Mouse (Mus musculus) activated CD4-positive, CD25-positive, alpha-beta regulatory T cell, adult 4 months (primary cell): ENCODE measurements around the gene Dzank1. TPM values are rescaled to one million over a fixed set of nuclear protein-coding genes. Genes with fewer than 3 reads are reported as not detected.

Experiments used
- ATAC-seq: one replicate; pipeline ENCODE4 v1.8.0; 2017
- polyA plus RNA-seq, 2 experiments: library from polyadenylated mRNA; unstranded; fragments of 100-300 nt; shearing (Covaris generic); gene quantifications; one replicate each; pipeline ENCODE4 v1.2.1; 2017

Dzank1 gene
- under 1 TPM in 1 of 2 experiments, not detected in 1; 0.56 TPM for polyA plus RNA-seq

DNA sequence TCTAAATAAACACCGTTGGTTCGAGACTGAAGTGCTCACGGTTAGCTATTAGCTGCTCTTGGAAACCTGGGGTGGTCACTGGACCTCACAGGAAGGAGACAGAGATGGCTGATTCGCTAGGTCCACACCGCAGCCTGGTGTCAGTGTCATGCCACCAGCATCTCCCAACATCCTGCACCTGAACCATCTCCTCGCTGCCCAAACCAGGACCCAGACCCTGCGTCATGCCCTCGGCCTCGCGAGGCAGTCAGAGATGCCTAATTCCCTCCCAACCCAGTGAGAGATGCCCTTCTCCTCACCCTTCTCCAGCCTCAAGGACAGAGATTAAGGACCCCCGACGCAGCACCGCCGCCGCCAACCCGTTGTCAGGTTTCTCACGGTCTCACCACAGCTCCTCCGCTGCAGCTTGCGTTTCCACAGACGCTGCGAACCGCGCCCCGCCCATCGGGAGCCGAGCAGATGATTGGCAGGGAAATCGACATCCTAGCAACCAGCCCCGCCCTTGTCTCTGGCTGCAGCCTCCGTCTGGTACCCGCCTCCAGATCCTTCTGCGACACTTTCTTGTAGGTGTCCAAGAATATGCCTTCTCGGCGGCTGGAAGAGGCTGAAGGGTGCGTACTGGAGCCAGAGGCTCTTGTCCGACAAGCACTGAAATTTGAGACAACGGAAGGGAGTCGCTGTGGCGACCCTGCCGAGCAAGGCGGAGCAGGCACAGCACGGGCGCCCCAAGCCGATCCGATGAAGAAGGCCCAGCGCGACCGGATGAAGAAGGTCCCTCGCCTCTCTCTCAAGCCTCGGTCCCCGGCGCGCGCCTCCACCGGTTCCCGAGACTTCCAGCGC lies at the start of gene Dzank1, which contains the start of gene Polr3f:
Gene Dzank1, minus strand, starts transcription at position 434 of the 840 bp plus-strand sequence.
Gene Polr3f, plus strand, starts transcription at position 738 of the 840 bp plus-strand sequence.
- ATAC-seq = peak; percentile 97

GRCm38 (mm10) chr2:144555820-144556552 lies 28.8 kb upstream of the Dzank1 start, which contains the start of gene Sec23b:
TSS of gene Sec23b (plus strand) at chr2:144556229.
- ATAC-seq = peak; percentile 95

DNA sequence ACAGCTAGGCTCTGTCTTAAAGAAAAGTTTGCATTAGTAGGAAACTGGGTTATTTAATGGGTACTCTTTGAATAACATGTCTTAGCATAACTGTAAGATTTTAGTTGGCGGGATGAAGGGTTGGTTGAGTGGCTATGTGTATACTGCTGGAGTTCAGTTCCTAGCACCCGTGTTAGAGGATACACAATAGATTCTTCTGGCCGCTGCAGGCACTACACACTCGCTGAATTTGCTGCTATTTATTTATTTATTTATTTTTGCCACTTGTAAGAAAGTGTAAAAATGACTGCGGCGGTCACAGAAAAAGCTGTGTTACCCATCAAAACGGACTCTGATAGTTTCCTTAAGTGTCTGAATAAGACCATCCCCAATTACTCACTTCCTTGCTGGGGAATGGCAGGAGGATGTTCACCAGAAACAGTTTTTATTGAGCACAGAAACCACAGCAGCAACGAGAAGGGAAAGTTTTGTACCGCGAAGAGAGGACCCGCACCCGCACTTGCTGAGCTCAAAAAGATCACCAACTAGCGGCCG lies 28.1 kb upstream of the Dzank1 start:
- peak; percentile 15 for ATAC-seq

- ATAC-seq = no peak
These were observed 26.7 kb upstream of the Dzank1 start for GRCm38 (mm10) chr2:144553905-144554304.

DNA sequence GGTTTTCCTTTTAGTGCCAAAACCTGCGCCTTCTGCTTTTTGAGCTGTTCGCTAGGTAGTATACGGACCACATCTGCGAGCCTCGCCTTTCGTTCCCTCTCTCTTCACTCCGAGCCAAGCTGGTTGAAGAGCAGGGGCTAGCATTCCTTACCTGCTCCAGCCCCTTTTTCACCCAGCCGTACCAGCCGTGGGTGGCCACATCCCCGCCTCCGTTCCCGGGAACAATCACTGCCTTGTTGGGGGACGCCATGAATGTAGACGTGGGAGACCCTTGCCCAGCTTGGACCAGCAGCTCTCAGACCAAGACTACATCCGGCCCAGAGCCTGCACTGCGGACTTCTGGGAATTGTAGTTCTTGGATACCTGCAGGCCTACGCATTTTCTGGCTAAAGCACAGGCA lies 23.3 kb upstream of the Dzank1 start, which contains the start of gene Rbbp9:
Gene Rbbp9, minus strand, starts transcription at position 341 of the 400 bp plus-strand sequence.
- ATAC-seq = peak; percentile 82

- no peak for ATAC-seq
These were observed 20.3 kb upstream of the Dzank1 start for GRCm38 (mm10) chr2:144547559-144547958.

DNA sequence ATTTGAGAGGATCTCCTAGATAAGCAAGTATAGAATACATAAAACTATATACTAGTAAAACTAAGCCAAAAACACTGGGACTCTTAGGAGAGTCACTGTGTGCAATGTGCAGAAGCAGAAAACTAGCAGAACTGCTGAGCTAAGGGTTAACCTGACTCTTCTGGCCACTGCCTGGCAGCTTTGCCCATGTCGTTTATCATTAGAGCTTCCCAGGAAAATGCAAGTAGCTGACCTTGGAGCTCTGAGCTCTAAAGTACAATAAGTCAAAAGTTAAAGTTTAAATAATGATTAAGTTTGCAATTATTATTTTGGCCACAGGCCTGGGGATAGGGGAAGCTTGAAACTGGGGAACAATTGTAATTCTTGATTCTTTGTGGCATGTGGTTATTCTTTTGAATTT lies 18.3 kb upstream of the Dzank1 start:
- ATAC-seq = no peak

DNA sequence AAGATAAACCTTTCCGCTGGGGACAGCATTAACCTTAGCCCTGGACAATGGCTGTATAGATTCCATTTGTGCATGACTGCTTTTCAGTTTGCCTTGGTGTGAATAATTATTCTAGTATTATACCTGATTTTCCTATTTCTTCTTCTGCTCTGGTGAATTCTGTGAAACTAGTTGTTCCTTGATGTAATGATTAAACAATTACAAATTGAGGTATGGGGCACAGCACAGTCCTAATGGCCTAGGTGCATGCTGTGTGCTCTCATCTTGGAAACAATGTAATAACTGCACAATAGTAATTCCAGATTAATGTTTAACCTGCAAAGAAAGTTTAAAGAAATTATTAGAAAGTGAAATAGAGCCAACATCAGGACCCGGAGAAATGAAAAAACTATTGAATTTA lies 17.8 kb upstream of the Dzank1 start:
- ATAC-seq = no peak

DNA sequence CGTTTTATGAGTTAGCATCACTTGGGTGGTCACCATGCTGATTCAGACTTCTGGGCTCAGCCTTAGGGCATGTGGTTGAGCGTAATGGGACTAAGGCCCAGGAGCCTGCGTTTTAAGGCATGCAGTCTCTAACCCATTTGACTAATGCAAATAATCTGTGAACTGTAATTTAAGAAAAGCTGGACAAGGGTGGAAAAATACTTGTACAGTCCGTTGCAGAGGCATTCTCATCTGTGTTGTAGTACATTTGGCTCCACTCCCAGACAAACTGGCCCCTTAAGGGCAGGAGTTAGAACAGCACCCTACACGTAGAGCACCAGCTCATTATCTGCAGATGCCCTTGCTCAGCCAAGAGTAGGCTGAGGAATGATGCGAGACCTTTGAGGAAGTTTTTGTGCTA lies 17.4 kb upstream of the Dzank1 start:
- no peak for ATAC-seq

- ATAC-seq = no peak
These were observed 16.5 kb upstream of the Dzank1 start for GRCm38 (mm10) chr2:144543670-144544069.

- peak; percentile 61 for ATAC-seq
These were observed 14.0 kb upstream of the Dzank1 start for GRCm38 (mm10) chr2:144541246-144541645.

DNA sequence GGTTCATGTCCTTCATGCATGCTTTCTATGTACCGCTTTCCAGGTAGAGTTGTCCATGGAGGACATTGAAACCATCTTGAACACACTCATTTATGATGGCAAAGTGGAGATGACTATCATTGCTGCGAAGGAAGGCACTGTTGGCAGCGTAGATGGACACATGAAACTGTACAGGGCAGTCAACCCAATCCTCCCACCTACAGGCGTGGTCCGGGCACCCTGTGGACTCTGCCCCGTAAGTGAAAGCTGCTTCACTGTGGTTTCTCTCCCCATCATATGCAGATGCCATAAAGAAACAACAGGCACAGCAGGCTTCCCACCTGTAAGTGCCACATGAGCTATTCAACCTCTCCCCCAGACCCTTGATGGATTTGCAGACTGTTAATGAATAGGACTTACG lies 9.9 kb upstream of the Dzank1 start:
- ATAC-seq = no peak

GRCm38 (mm10) chr2:144527821-144528174 lies 584 bp upstream of the Dzank1 start:
- ATAC-seq = peak; percentile 15

- no peak for ATAC-seq
These were observed 1.4 kb downstream of the Dzank1 start for GRCm38 (mm10) chr2:144525856-144526255.

GRCm38 (mm10) chr2:144519772-144520171 lies 7.4 kb downstream of the Dzank1 start:
- ATAC-seq = no peak

- no peak for ATAC-seq
These were observed 12.6 kb downstream of the Dzank1 start for GRCm38 (mm10) chr2:144514619-144515018.

- no peak for ATAC-seq
These were observed 25.1 kb downstream of the Dzank1 start for GRCm38 (mm10) chr2:144502134-144502533.

DNA sequence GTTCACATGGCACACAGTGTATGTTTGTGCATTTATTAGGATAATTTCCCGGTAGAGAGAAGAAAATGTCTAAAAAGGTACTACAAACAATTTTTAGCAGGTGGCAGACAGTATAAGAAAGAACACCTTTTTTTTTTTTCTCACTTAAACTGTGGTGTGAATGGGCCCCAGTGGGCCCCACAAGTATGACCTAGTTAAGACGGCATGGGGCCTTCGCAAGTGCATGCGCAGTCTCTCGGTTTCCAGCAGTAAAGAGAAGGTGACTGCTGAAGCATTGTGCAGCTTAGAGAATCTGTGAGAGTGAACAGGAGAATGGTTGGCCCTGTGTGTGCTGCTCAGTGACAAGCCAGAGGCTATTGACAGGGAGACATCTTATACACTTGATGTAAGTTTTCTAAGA lies 37.9 kb downstream of the Dzank1 start:
- no peak for ATAC-seq

GRCm38 (mm10) chr2:144487476-144487875 lies 39.7 kb downstream of the Dzank1 start:
- no peak for ATAC-seq

- no peak for ATAC-seq
These were observed 41.8 kb downstream of the Dzank1 start for GRCm38 (mm10) chr2:144485439-144485838.

DNA sequence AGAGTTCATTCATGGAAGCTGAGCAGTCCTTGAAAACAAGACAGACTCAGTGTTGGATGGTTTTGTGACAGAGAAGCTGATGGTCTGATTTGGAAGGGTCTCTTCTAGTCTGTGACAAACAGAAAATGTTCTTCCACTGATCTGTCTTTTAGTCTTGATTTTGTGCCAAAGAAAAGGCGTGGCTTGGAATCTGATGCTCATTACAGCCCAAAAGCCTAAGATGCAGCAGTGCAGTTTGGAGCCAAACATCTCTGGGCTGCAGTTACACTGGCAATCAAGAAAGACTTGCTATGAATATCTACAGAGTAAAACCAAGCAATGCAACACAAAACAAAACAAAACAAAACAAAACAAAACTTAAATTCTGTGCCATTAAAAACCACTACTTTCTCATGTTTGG lies 43.1 kb downstream of the Dzank1 start:
- ATAC-seq = no peak

DNA sequence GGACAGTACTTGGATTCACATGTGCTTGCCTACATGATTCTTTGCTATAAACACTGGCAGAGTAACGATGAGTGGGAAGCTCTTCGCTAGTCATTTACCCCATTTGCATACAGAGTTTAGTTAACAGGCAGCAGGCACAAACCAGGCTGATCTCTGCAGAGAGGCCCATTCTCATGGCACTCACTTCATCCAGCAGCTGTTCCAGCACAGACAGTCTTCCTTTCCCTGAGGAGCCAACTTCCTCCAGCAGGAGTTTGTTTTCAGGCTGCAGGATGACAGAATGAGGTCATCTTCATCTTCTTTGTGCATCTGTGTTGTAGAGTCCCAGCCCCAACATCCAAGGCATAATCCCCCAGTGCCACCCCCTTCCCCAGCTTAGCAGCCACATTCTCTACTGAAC lies 47.8 kb downstream of the Dzank1 start:
- no peak for ATAC-seq

DNA sequence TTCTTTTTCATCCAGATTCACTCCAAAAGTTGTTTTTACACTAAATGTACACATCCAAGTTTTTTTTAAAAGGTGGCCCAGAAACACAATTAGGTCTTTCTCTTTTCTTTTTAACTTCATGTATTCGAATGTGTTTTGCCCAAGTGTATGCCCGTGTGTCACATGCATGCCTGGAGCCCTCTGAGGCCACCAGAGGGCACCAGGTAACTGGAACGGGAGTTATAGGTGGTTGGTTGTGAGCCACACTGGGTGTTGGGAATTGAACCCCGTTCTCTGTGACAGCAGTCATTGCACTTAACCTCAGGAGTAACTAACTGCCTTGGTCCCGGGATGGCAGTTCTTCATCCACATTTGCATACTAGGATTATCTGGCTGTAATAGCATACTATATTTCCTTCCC lies 60.0 kb downstream of the Dzank1 start:
- no peak for ATAC-seq
